Mouse (Mus musculus) kidney, postnatal 36 days (tissue): Measurements from ENCODE around the gene Mkrn2.

ENCODE experiments used
- DNase-seq, 2 experiments: peaks; one replicate each; pipeline ENCODE4 v3.0.0; 2021 to 2022; ENCODE audit warnings: mixed read lengths in 2 of 2

The Mkrn2 gene

DNA sequence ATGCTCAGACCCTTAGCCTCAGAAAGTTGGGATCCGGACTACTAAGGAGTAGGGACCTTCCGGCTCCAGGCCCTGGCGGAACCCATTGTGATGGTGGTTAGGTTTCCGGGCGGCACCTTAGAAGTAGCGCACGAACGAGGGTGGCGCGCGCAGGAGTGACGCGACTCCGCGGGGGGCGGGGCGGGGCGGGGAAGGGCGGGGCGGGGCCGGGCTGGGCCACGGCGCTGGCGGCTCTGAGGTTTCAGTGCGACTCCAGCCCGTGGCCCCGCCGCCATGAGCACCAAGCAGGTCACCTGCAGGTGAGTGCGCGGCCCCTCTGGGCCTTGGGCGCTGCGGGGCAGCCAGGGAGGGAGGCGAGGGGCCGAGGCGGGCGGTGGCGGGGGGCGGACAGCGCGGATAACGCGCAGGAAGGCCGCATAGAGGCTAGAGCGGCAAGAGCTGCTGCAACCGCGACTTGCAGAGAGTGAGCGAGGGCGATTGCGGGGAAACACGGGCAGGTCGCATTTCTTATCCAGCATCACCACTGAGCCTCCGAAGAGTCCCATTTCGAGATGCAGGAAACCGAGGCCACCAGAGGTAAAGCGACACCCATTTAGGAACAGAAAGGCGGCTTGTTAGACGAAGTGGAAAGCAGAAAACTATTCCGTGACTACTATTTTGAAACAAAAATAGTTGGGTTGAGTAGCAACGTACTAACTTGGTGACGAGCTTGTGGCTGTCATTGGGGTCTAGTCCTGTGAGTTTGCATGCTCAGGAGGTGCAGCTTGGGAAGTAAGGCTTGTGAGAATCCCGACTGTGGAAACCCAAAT, at the start of gene Mkrn2:
Mkrn2 (plus strand) TSS at position 188 of the 809 bp plus-strand sequence.
- DNase-seq, result peak; percentile 72 to 88

DNA sequence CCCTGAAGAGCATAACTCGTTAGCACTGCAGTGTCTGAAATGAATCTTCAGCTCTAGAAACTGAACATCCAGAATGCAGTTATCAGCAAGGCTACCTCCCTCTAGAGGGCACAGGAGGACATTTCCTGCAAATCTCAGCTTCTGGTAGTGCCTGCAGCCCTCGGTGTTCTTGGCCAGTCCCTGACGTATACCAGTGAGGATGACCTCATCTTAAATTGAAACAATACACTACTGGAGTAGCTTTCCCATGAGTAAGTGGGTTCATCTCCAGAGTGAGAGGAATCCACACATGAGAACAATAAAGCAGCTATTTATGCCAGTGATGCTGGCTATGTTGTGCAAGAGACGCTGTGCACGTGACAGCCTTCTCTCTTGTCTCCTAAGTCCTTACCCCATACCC, 46.2 kb upstream of the Mkrn2 start:
- no peak for DNase-seq

GRCm38 (mm10) chr6:115558176-115558575, 43.5 kb upstream of the Mkrn2 start:
- peak; percentile 27 to 36 for DNase-seq

- peak; percentile 82 to 83 for DNase-seq
Measured at GRCm38 (mm10) chr6:115559651-115560632, 41.8 kb upstream of the Mkrn2 start.

GRCm38 (mm10) chr6:115565479-115566045, 36.1 kb upstream of the Mkrn2 start:
- DNase-seq, result no peak

DNA sequence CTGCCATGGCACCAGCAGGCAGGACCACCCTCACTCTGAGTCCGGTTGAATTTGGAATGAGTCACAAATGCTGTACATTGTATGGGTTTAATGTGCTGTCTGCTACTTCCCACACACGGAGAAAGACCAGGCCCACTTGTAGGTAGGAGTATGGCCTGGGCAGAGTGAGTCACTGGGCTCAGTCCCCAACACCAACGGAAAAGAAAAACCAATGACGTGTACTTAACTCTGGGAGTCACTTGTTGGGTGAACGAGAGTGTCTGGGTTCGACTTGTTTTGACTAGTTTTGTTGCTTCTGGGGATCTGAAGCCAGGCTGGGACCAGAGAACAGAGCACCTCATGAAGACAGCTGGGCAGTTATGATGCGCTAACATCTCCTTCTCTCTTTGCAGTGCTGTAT, 27.5 kb upstream of the Mkrn2 start:
- DNase-seq, result no peak

GRCm38 (mm10) chr6:115577407-115577806, 24.3 kb upstream of the Mkrn2 start:
- DNase-seq, result no peak

GRCm38 (mm10) chr6:115577941-115578340, 23.8 kb upstream of the Mkrn2 start:
- peak in 1 of 2 experiments; percentile 16 for DNase-seq

- no peak for DNase-seq
Measured at GRCm38 (mm10) chr6:115580810-115581209, 20.9 kb upstream of the Mkrn2 start.

DNA sequence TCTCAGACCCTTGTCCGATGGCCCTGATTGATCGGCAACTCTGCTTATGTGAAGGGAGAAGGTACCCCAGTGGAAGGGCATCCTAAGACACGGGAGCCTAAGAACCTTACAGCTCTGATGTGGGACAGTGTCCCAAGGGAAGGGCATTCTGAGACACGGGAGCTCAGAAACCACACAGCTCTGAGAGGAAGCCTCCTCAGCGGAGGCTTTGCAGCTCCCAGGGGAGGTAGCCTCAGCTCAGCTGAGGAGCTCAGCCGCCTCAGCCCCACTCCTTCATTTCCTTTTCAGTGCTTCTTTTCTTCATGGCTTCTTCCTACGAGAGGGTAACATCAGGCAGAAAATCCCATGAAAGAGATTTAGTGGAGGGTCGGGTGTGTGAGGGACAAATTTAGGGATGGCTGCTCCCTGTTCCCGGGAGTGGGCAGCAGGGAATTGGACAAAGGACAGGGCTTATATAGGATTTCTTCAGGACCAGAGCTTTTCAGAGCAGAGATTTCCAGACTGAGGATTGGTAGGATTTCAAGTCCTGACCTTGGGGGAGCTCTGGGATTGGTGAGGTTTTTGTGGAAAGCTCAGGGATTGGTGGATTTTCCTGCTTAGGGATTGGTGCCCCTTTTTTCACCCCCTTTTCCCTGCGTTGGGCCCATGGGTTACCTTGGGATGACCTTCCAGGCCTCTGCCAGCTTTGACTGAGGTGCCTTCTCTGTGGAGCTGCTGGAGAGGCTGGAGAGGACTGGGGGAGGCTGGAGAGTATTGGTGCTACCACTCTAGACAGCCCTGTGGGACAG, 19.2 kb upstream of the Mkrn2 start:
- DNase-seq, result no peak

DNA sequence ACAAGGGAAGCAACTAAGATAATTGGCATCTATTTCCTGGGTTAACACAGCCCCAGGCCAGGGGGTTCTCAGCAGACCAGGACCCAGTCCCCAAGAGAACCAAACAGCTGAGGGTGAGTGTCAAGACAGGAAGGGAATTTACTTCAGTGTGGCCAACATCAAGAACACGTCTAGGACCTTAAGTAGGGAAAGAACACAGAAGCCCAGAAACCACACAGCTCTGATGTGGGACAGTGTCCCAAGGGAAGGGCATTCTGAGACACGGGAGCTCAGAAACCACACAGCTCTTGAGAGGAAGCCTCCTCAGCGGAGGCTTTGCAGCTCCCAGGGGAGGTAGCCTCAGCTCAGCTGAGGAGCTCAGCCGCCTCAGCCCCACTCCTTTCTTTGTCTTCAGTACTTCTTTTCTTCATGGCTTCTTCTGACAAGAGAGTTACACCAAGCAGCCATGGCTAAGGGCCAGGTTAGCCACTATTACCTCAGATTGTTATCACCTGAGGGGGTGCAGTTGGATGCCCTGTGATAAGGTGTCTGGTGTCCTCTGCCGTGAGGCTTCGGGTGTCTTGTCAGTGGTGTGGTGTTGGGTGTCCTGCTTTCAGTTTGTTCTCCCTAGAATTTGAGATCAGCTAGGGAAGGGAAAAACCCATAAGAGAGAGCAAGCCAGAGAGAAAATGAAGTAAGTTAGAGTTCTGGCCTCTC, 18.1 kb upstream of the Mkrn2 start:
- no peak for DNase-seq

- DNase-seq, result peak; percentile 53 to 62
Measured at GRCm38 (mm10) chr6:115584176-115584575, 17.5 kb upstream of the Mkrn2 start.

- DNase-seq, result no peak
Measured at GRCm38 (mm10) chr6:115586321-115586720, 15.4 kb upstream of the Mkrn2 start.

GRCm38 (mm10) chr6:115591692-115592359, 9.9 kb upstream of the Mkrn2 start:
- DNase-seq, result peak in 1 of 2 experiments; percentile 10

- peak; percentile 72 to 87 for DNase-seq
Measured at GRCm38 (mm10) chr6:115592458-115592857, 9.2 kb upstream of the Mkrn2 start, which contains the start of gene Mkrn2os. Gene Mkrn2os, minus strand, starts transcription at chr6:115592576.

- DNase-seq, result no peak
Measured at GRCm38 (mm10) chr6:115593252-115593651, 8.4 kb upstream of the Mkrn2 start.

DNA sequence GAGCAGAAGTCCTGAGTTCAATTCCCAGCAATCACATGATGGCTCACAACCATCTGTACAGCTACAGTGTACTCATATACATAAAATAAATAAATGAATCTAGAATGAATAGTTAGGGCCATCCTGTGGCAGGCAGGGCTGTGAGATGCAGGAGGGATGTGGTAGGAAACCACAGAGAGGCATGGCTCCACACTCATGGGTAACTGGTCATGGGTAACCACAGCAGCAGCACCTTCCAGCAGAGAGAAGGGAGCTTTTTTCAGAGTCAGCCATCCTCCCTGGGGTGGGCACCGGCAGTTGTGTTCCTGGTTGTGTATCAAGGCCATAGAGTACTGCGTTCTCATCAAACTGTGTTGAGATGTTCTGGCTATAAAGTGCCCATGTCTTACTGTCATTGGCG, 7.2 kb upstream of the Mkrn2 start:
- no peak for DNase-seq

- no peak for DNase-seq
Measured at GRCm38 (mm10) chr6:115595667-115596066, 6.0 kb upstream of the Mkrn2 start.

- DNase-seq, result peak in 1 of 2 experiments; percentile 24
Measured at GRCm38 (mm10) chr6:115601322-115601714, 384 bp upstream of the Mkrn2 start.

DNA sequence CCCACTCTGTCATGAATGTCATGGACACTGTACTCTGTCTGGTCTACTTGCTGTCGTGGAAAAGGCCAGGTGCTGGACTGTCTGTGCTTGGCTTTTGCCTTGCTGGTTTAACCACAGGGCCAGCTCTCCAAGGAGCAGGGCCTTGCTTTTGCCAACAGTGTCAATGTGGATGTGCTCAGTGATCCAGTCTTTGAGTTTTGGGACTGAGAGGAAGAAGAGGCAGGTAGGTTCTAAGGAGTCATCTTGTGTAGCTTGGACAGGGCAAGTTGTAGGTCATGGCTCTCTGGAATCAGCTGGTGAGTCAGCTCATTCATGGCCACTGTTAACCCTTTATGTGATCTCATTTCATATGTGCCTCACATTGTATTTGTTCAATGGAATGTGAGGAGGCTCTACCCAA, 4.8 kb downstream of the Mkrn2 start:
- no peak for DNase-seq

- DNase-seq, result peak in 1 of 2 experiments; percentile 39
Measured at GRCm38 (mm10) chr6:115607429-115607828, 5.7 kb downstream of the Mkrn2 start.
